Mouse (Mus musculus) midbrain, embryonic 13.5 days (tissue): ENCODE measurements at regions not wholly inside any gene's neighbourhood (a gene's known extent, or its start where the extent isn't known, plus 50 kb on each side); places are given as distances from the start of the nearest gene placed in this dataset.
A peak's percentile ranks its signal among the peaks of the same experiment; 100 is the strongest.

Source experiments
- ATAC-seq: fragments of 200-750 bp; cut with Nextera tagmentation; 2 replicates; pipeline ENCODE4 v1.8.0; 2017; ENCODE audit warnings: mild to moderate bottlenecking, moderate TSS enrichment, moderate library complexity
- H3K27ac ChIP-seq: fragments of 300-500 bp; sonication (generic); 2 replicates; pipeline ENCODE4 v1.5.1; 2015; ENCODE audit warnings: inconsistent platforms, mild to moderate bottlenecking, moderate library complexity
- H3K27me3 ChIP-seq: fragments of 300-500 bp; sonication (generic); 2 replicates; pipeline ENCODE4 v1.6.1; 2015; ENCODE audit warnings: mild to moderate bottlenecking, inconsistent platforms
- H3K36me3 ChIP-seq: fragments of 300-500 bp; sonication (generic); 2 replicates; pipeline ENCODE4 v1.6.1; 2015; ENCODE audit warnings: mild to moderate bottlenecking, inconsistent platforms
- H3K4me1 ChIP-seq: fragments of 300-500 bp; sonication (generic); replicated peaks from 2 replicates; pipeline ENCODE4 v1.6.1; 2015; ENCODE audit warnings: inconsistent platforms
- H3K4me2 ChIP-seq: fragments of 300-500 bp; sonication (generic); replicated peaks from 2 replicates; pipeline ENCODE4 v1.6.1; 2015; ENCODE audit warnings: moderate library complexity, mild to moderate bottlenecking, inconsistent platforms
- H3K4me3 ChIP-seq: fragments of 300-500 bp; sonication (generic); replicated peaks from 2 replicates; pipeline ENCODE4 v1.5.1; 2015; ENCODE audit warnings: mild to moderate bottlenecking, inconsistent platforms
- H3K9ac ChIP-seq: fragments of 300-500 bp; sonication (generic); replicated peaks from 2 replicates; pipeline ENCODE4 v1.6.1; 2015; ENCODE audit warnings: mild to moderate bottlenecking, inconsistent platforms
- H3K9me3 ChIP-seq: fragments of 300-500 bp; sonication (generic); 2 replicates; pipeline ENCODE4 v1.6.1; 2016; ENCODE audit warnings: mild to moderate bottlenecking, inconsistent platforms
- WGBS: fragments of 180-500 bp; shearing (Covaris S2); methylation state at CpG from one replicate; pipeline ENCODE4 v1.1.7; 2015; 5-methylcytosine and 5-hydroxymethylcytosine counted together

- ATAC-seq: peak; percentile 53; the same call in 1 of the 2 replicates
- Histone ChIP-seq H3K27ac (peak overlapping the region; percentile 56), H3K9ac (no peak overlapping the region), H3K4me2 (no peak overlapping the region), H3K4me3 (no peak overlapping the region), H3K36me3 (no peaks in the 10 kb centered on the region), H3K4me1 (peaks cover 24% of the 10 kb centered on the region), H3K9me3 (no peaks in the 10 kb centered on the region), H3K27me3 (no peaks in the 10 kb centered on the region)
- whole genome bisulfite sequencing: 46% methylated on average over 10 of the region's 10 CpGs
These were observed 446.8 kb downstream of the Ptpru start for GRCm38 (mm10) chr4:131391119-131391923.

GRCm38 (mm10) chr4:131391924-131392297 is 446.2 kb downstream of the Ptpru start:
- no peak overlapping the region for H3K4me2 ChIP-seq
- peaks cover 24% of the 10 kb centered on the region for H3K4me1 ChIP-seq
- no peaks in the 10 kb centered on the region for H3K27me3 ChIP-seq
- H3K9ac ChIP-seq: no peak overlapping the region
- H3K27ac ChIP-seq: peak overlapping the region; percentile 56; the same call in 1 of the 2 replicates
- H3K36me3 ChIP-seq: no peaks in the 10 kb centered on the region
- ATAC-seq: no peak
- H3K9me3 ChIP-seq: no peaks in the 10 kb centered on the region
- no peak overlapping the region for H3K4me3 ChIP-seq
- WGBS: 87% methylated on average over 3 of the region's 3 CpGs

GRCm38 (mm10) chr4:131392478-131392877 is 445.6 kb downstream of the Ptpru start:
- no peak overlapping the region for H3K4me3 ChIP-seq
- H3K27me3 ChIP-seq: no peaks in the 10 kb centered on the region
- H3K4me2 ChIP-seq: no peak overlapping the region
- H3K9ac ChIP-seq: no peak overlapping the region
- ATAC-seq: no peak
- H3K36me3 ChIP-seq: no peaks in the 10 kb centered on the region
- WGBS: 95% methylated on average over 3 of the region's 3 CpGs
- H3K9me3 ChIP-seq: no peaks in the 10 kb centered on the region
- no peak overlapping the region for H3K27ac ChIP-seq
- H3K4me1 ChIP-seq: peaks cover 24% of the 10 kb centered on the region

- Histone ChIP-seq H3K4me3 (no peak overlapping the region), H3K27ac (no peak overlapping the region), H3K4me2 (no peak overlapping the region), H3K36me3 (no peaks in the 10 kb centered on the region), H3K9ac (no peak overlapping the region), H3K9me3 (no peaks in the 10 kb centered on the region), H3K27me3 (no peaks in the 10 kb centered on the region), H3K4me1 (peaks cover 17% of the 10 kb centered on the region)
- WGBS: 90% methylated on average over 8 of the region's 8 CpGs
- ATAC-seq: no peak
These were observed 441.8 kb downstream of the Ptpru start for GRCm38 (mm10) chr4:131396226-131396840.

GRCm38 (mm10) chr4:131397161-131397560 is 440.9 kb downstream of the Ptpru start:
- no peak for ATAC-seq
- H3K27ac ChIP-seq: no peak overlapping the region
- no peaks in the 10 kb centered on the region for H3K27me3 ChIP-seq
- 92% methylated on average over 10 of the region's 10 CpGs for WGBS
- no peak overlapping the region for H3K4me2 ChIP-seq
- H3K36me3 ChIP-seq: no peaks in the 10 kb centered on the region
- H3K9me3 ChIP-seq: no peaks in the 10 kb centered on the region
- H3K4me1 ChIP-seq: peaks cover 13% of the 10 kb centered on the region
- H3K9ac ChIP-seq: no peak overlapping the region
- no peak overlapping the region for H3K4me3 ChIP-seq

- Histone ChIP-seq H3K9ac (no peak overlapping the region), H3K4me3 (no peak overlapping the region), H3K36me3 (no peaks in the 10 kb centered on the region), H3K27ac (no peak overlapping the region), H3K9me3 (no peaks in the 10 kb centered on the region), H3K4me2 (no peak overlapping the region), H3K27me3 (0 out of 2 replicates have a peak, but pooled peaks cover 2% of the 10 kb centered on the region), H3K4me1 (peaks cover 6% of the 10 kb centered on the region)
- WGBS: 22% methylated on average over 11 of the region's 11 CpGs
- no peak for ATAC-seq
These were observed 437.3 kb downstream of the Ptpru start for GRCm38 (mm10) chr4:131400756-131401155.

GRCm38 (mm10) chr4:131401255-131401654 is 436.8 kb downstream of the Ptpru start:
- no peak for ATAC-seq
- no peaks in the 10 kb centered on the region for H3K9me3 ChIP-seq
- peaks cover 10% of the 10 kb centered on the region for H3K4me1 ChIP-seq

GRCm38 (mm10) chr4:131405376-131406017 is 432.6 kb downstream of the Ptpru start:
- H3K27me3 ChIP-seq: 0 out of 2 replicates have a peak, but pooled peaks cover 2% of the 10 kb centered on the region
- no peak overlapping the region for H3K9ac ChIP-seq
- no peak overlapping the region for H3K4me3 ChIP-seq
- H3K4me2 ChIP-seq: no peak overlapping the region
- ATAC-seq: no peak
- no peaks in the 10 kb centered on the region for H3K36me3 ChIP-seq
- 58% methylated on average over 12 of the region's 12 CpGs for WGBS
- peaks cover 10% of the 10 kb centered on the region for H3K4me1 ChIP-seq
- H3K9me3 ChIP-seq: no peaks in the 10 kb centered on the region
- H3K27ac ChIP-seq: no peak overlapping the region

More at GRCm38 (mm10) chr4:131401255-131401654, 436.8 kb downstream of the Ptpru start:
- 94% methylated on average over 6 of the region's 6 CpGs for WGBS
- H3K4me3 ChIP-seq: no peak overlapping the region
- H3K27me3 ChIP-seq: 0 out of 2 replicates have a peak, but pooled peaks cover 2% of the 10 kb centered on the region
- no peak overlapping the region for H3K9ac ChIP-seq
- H3K4me2 ChIP-seq: no peak overlapping the region
- H3K27ac ChIP-seq: no peak overlapping the region
- no peaks in the 10 kb centered on the region for H3K36me3 ChIP-seq

- no peak for ATAC-seq
- Histone ChIP-seq H3K9me3 (no peaks in the 10 kb centered on the region), H3K4me3 (no peak overlapping the region), H3K27ac (no peak overlapping the region), H3K4me2 (no peak overlapping the region), H3K36me3 (no peaks in the 10 kb centered on the region), H3K4me1 (peaks cover 18% of the 10 kb centered on the region), H3K9ac (no peak overlapping the region), H3K27me3 (0 out of 2 replicates have a peak, but pooled peaks cover 2% of the 10 kb centered on the region)
- WGBS: 59% methylated on average over 3 of the region's 3 CpGs
These were observed 430.6 kb downstream of the Ptpru start for GRCm38 (mm10) chr4:131407464-131407863.

- 81% methylated on average over 1 of the region's 1 CpGs for WGBS
- H3K4me1 ChIP-seq: peaks cover 20% of the 10 kb centered on the region
- ATAC-seq: no peak
- H3K4me3 ChIP-seq: no peak overlapping the region
- H3K9ac ChIP-seq: no peak overlapping the region
- H3K4me2 ChIP-seq: no peak overlapping the region
- no peak overlapping the region for H3K27ac ChIP-seq
- no peaks in the 10 kb centered on the region for H3K27me3 ChIP-seq
- no peaks in the 10 kb centered on the region for H3K9me3 ChIP-seq
- H3K36me3 ChIP-seq: no peaks in the 10 kb centered on the region
These were observed 429.4 kb downstream of the Ptpru start for GRCm38 (mm10) chr4:131408644-131409043.

- 21% methylated on average over 3 of the region's 3 CpGs for WGBS
- peaks cover 20% of the 10 kb centered on the region for H3K4me1 ChIP-seq
- ATAC-seq: 0 out of 2 replicates have a peak, but pooled peaks have one; percentile 17
- H3K4me3 ChIP-seq: no peak overlapping the region
- H3K27ac ChIP-seq: no peak overlapping the region
- H3K4me2 ChIP-seq: no peak overlapping the region
- no peaks in the 10 kb centered on the region for H3K9me3 ChIP-seq
- no peak overlapping the region for H3K9ac ChIP-seq
- H3K36me3 ChIP-seq: no peaks in the 10 kb centered on the region
- H3K27me3 ChIP-seq: no peaks in the 10 kb centered on the region
These were observed 428.3 kb downstream of the Ptpru start for GRCm38 (mm10) chr4:131409805-131410204.

- Histone ChIP-seq H3K36me3 (no peaks in the 10 kb centered on the region), H3K9ac (no peak overlapping the region), H3K27me3 (no peaks in the 10 kb centered on the region), H3K27ac (no peak overlapping the region), H3K4me2 (no peak overlapping the region), H3K4me1 (peaks cover 10% of the 10 kb centered on the region), H3K9me3 (no peaks in the 10 kb centered on the region), H3K4me3 (no peak overlapping the region)
- no peak for ATAC-seq
- WGBS: 51% methylated on average over 4 of the region's 4 CpGs
These were observed 426.2 kb downstream of the Ptpru start for GRCm38 (mm10) chr4:131411936-131412335.
